Mouse (Mus musculus) stomach, embryonic 15.5 days (tissue): ENCODE measurements around the gene Zbtb16. TPM values are rescaled to one million over a fixed set of nuclear protein-coding genes. Genes with fewer than 3 reads are reported as not detected.
A peak's percentile ranks its signal among the peaks of the same experiment; 100 is the strongest.

Experiments
- ATAC-seq: fragments of 200-750 bp; cut with Nextera tagmentation; 2 replicates; pipeline ENCODE4 v1.8.0; 2017; ENCODE audit warnings: low read depth, moderate number of reproducible peaks, moderate TSS enrichment; ENCODE audit not compliant: insufficient read depth, low FRiP score
- H3K27ac ChIP-seq: fragments of 300-500 bp; sonication (generic); 2 replicates; pipeline ENCODE4 v1.5.1; 2015; ENCODE audit warnings: mild to moderate bottlenecking, inconsistent platforms
- H3K27me3 ChIP-seq: fragments of 300-500 bp; sonication (generic); replicated peaks from 2 replicates; pipeline ENCODE4 v1.6.1; 2015; ENCODE audit warnings: inconsistent platforms
- H3K36me3 ChIP-seq: fragments of 300-500 bp; sonication (generic); 2 replicates; pipeline ENCODE4 v1.6.1; 2015; ENCODE audit warnings: inconsistent platforms
- H3K4me1 ChIP-seq: fragments of 300-500 bp; sonication (generic); 2 replicates; pipeline ENCODE4 v1.6.1; 2015; ENCODE audit warnings: inconsistent platforms
- H3K4me2 ChIP-seq: fragments of 300-500 bp; sonication (generic); 2 replicates; pipeline ENCODE4 v1.6.1; 2015; ENCODE audit warnings: mild to moderate bottlenecking, inconsistent platforms
- H3K4me3 ChIP-seq: fragments of 300-500 bp; sonication (generic); replicated peaks from 2 replicates; pipeline ENCODE4 v1.5.1; 2015; ENCODE audit warnings: inconsistent platforms
- H3K9ac ChIP-seq: fragments of 300-500 bp; sonication (generic); 2 replicates; pipeline ENCODE4 v1.6.1; 2015; ENCODE audit warnings: inconsistent platforms
- H3K9me3 ChIP-seq: fragments of 300-500 bp; sonication (generic); 2 replicates; pipeline ENCODE4 v1.6.1; 2016; ENCODE audit warnings: inconsistent platforms
- WGBS: fragments of 180-500 bp; shearing (Covaris S2); methylation state at CpG from one replicate; pipeline ENCODE4 v1.1.7; 2015; 5-methylcytosine and 5-hydroxymethylcytosine counted together
- polyA plus RNA-seq: library from polyadenylated mRNA; unstranded; fragments of >200 nt; fragmentation: Nextera tagmentation; extraction: Ambion mirVana; gene quantifications from 2 replicates; pipeline ENCODE4 v1.2.1, GENCODE M21; 2015

Zbtb16 gene
- polyA plus RNA-seq, 1 experiment from 2014 or later, result 3.9 TPM

DNA sequence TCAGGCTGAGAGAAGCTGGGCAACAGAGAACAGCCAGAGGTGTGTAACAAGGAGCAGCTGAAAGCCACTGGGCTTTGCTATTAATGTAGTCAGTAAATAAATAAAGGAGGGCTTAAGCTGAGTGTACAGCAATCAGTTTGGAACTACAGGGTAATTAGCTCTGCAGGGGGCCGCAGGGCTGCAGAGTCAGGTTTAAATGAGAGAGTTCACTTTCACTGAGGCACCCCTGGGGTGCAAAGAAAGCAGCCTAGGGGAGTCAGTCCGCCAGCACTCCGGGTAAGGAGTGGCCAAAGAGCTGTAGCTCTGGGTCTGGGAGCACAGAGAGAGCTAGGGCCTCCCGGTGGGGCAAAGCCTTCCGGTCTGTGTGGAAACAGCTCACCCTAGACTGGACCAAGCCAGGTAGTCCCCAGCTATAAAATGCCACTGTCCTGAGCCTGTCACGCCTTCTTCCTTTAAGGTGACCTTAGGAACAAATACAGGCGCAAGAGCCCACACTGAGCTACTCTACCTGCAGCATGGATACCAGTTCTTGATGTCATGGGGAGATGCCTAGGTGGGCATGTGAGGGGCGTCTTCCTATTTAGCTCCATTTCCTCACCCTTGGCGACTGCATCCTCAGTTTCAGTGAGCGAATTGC, 188.3 kb downstream of the Zbtb16 start:
- WGBS, result 49% methylated on average over 10 of the region's 10 CpGs
- no peak for ATAC-seq
- H3K4me2 ChIP-seq, result no peak overlapping the region
- no peaks in the 10 kb centered on the region for H3K9me3 ChIP-seq
- peaks cover 13% of the 10 kb centered on the region for H3K4me1 ChIP-seq
- no peak overlapping the region for H3K27ac ChIP-seq
- no peak overlapping the region for H3K4me3 ChIP-seq
- H3K9ac ChIP-seq, result no peak overlapping the region
- no peaks in the 10 kb centered on the region for H3K36me3 ChIP-seq
- peaks cover 6% of the 10 kb centered on the region; the same call in 1 of the 2 replicates for H3K27me3 ChIP-seq

DNA sequence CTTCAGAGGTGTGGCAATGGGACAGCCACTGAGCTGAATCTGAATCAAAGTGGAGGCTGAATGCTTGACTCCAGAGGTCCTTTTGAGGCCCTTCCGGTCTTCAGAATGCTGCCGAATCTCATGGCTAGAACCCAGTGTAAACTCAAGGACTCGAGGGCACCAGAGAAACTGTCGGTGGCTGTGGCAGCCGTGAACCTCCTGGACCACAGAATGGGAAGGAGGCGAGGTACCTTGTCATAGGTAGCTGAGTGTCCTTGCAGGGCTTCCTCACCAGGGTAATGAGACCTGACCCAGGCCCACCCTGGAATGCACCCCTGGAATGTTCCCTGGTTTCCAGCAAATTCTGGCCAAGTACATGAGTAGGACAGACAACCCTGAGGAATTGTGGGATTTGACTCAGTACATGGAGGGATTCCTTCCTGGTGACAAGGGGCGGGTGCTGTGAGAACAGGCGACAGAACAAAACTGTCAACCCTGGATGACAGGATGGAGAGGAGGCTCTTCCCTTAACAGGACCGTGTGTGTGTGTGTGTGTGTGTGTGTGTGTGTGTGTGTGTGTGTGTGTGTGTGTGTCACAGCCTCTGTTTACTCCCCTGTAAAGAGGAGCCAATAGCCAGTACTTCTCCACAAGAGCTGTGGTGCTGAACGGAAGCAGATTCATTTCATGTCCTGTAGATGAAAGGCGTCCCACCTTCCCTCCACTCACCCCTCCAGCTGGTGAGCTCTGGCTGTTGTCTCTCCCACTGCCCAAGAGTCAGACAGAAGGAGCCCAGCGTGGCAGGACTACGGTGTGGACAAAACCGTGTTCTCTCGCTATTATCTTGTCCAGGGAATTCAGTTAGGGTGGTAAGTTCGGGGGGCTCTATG, 189.0 kb downstream of the Zbtb16 start:
- no peaks in the 10 kb centered on the region for H3K9me3 ChIP-seq
- WGBS, result 63% methylated on average over 16 of the region's 16 CpGs
- H3K36me3 ChIP-seq, result no peaks in the 10 kb centered on the region
- H3K27ac ChIP-seq, result no peak overlapping the region
- H3K4me2 ChIP-seq, result no peak overlapping the region
- H3K27me3 ChIP-seq, result peaks cover 6% of the 10 kb centered on the region; the same call in 1 of the 2 replicates
- H3K4me3 ChIP-seq, result no peak overlapping the region
- peaks cover 13% of the 10 kb centered on the region for H3K4me1 ChIP-seq
- no peak overlapping the region for H3K9ac ChIP-seq
- no peak for ATAC-seq

DNA sequence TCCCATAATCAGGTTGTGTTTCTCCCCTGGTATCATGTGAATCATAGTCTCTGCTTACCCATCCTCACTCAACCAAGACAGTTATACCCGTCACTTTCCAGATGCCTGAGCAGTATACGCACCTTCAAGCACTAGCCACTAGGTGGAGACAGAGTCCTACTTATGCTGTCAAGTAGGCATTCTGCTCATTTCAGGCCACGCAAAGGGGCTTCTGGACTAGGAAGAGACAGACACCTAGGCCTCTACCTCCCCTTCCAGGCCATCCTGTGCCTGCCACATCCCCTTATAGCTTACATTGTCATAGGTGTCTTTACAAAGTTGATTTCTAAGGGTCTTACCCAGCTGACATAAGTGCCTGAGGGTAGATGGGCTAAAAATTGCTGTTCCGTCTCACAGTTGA, 189.8 kb downstream of the Zbtb16 start:
- peaks cover 6% of the 10 kb centered on the region; the same call in 1 of the 2 replicates for H3K27me3 ChIP-seq
- 25% methylated on average over 4 of the region's 4 CpGs for WGBS
- no peak overlapping the region for H3K4me3 ChIP-seq
- H3K9ac ChIP-seq, result no peak overlapping the region
- H3K27ac ChIP-seq, result no peak overlapping the region
- ATAC-seq, result no peak
- peaks cover 13% of the 10 kb centered on the region for H3K4me1 ChIP-seq
- no peak overlapping the region for H3K4me2 ChIP-seq
- no peaks in the 10 kb centered on the region for H3K9me3 ChIP-seq
- H3K36me3 ChIP-seq, result no peaks in the 10 kb centered on the region

DNA sequence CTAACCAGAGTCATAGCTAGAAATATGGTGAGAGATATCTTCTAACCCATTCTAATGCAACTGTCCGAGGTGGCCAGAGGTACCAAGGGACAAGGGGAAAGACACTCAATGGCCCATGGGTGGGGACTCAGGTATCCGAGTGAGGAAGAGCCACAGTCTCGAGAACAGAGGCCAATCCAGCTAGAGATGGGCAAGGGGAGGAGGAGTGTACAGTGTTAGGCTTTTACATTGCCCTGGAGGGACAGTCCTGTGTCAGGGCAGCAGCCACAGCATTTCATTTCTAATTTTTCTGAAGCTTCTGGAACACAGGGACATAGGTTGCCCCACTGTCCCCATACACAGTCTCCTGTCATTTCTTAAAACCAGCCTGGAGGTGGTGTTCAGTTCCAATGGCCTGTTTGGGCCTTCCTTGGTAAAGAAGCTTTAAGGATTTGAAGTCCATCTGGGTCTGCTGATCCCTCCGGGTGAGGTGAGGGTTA, 190.3 kb downstream of the Zbtb16 start:
- H3K9me3 ChIP-seq, result no peaks in the 10 kb centered on the region
- 56% methylated on average over 4 of the region's 4 CpGs for WGBS
- H3K4me2 ChIP-seq, result no peak overlapping the region
- H3K27me3 ChIP-seq, result peaks cover 6% of the 10 kb centered on the region; the same call in 1 of the 2 replicates
- ATAC-seq, result no peak
- no peak overlapping the region for H3K27ac ChIP-seq
- peaks cover 13% of the 10 kb centered on the region for H3K4me1 ChIP-seq
- H3K9ac ChIP-seq, result no peak overlapping the region
- no peaks in the 10 kb centered on the region for H3K36me3 ChIP-seq
- no peak overlapping the region for H3K4me3 ChIP-seq

DNA sequence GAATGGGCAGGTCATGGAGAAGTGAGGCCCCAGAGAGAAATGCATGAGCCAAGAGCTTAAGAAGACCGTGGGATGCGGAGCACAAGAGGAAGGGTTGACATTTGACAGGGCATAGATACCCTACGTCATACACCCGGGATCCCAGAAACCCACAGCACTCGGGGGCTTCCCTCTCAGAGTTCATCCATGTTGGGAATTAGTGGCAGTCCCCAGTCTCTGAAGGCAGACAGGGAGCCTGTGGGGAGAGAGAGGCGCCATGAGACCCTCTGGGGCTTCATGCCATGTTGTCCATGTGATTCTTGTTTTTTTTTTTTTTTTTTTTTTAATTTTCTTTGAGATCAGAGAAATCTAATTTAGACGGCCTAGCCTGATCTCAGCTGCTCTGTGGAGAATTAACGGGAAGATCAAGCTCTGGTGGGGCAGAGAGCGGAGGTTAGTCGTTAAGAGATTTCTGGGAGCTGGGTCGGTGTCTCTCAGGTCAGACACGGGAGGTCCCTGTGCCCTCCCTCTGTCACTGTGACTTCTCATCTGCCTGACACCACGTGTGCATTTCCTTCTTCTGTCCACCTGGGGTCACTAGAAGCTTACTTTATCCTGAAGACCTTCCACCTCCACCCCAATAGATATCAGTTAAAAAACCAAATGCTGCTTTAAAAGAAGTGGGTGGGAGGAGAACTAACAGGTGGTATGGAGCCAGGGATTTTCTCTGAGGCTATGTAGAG, 190.9 kb downstream of the Zbtb16 start:
- Histone ChIP-seq H3K4me3 (no peak overlapping the region), H3K9me3 (no peaks in the 10 kb centered on the region), H3K4me1 (peaks cover 13% of the 10 kb centered on the region), H3K9ac (no peak overlapping the region), H3K27ac (no peak overlapping the region), H3K27me3 (peaks cover 6% of the 10 kb centered on the region; the same call in 1 of the 2 replicates), H3K4me2 (no peak overlapping the region), H3K36me3 (no peaks in the 10 kb centered on the region)
- ATAC-seq, result no peak
- 45% methylated on average over 13 of the region's 13 CpGs for WGBS

DNA sequence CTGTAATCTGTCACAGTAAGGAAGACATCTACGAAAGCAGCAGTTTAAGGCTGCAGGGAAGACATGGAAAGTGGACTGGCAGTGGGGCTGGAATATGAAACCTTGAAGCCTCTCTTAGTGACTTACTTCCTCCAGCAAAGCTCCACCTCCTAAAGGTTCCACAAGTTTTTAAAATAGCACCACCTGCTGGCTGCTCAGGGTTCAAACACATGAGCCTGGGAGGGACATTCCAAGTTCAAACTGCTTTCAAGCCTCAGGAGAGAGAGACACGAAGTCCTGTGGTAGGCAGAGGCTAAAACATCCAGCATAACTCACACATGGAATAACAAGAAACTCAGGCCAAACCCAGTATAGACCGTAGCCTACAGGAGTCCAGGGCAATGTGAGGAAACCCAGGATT, 191.6 kb downstream of the Zbtb16 start:
- 81% methylated on average over 3 of the region's 3 CpGs for WGBS
- ATAC-seq, result no peak
- Histone ChIP-seq H3K9me3 (no peaks in the 10 kb centered on the region), H3K4me1 (peaks cover 10% of the 10 kb centered on the region), H3K4me2 (no peak overlapping the region), H3K9ac (no peak overlapping the region), H3K27ac (no peak overlapping the region), H3K27me3 (peaks cover 6% of the 10 kb centered on the region; the same call in 1 of the 2 replicates), H3K36me3 (no peaks in the 10 kb centered on the region), H3K4me3 (no peak overlapping the region)

DNA sequence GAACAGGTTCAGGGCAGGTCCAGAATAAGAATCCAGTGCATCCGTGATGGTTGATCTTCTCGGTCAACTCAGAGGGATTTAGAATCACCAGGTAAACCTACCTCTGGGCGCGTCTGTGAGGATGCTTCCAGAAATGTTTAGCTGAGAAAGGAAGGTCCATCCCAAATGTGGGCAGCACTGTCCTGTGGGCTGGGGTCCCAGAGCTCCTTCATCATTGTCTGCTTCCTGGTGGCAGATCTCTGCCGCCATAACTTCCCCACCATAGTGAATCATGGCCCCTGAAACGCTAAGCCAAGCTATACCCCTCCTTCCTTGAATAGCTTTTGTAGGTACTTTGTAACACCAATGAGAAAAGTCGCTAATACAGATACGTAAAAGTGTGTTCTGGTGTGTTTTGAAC, 194.4 kb downstream of the Zbtb16 start:
- no peak for ATAC-seq
- 92% methylated on average over 8 of the region's 8 CpGs for WGBS
- Histone ChIP-seq H3K27me3 (no peaks in the 10 kb centered on the region), H3K27ac (no peak overlapping the region), H3K4me2 (no peak overlapping the region), H3K9me3 (no peaks in the 10 kb centered on the region), H3K4me3 (no peak overlapping the region), H3K4me1 (no peaks in the 10 kb centered on the region), H3K36me3 (no peaks in the 10 kb centered on the region), H3K9ac (no peak overlapping the region)

DNA sequence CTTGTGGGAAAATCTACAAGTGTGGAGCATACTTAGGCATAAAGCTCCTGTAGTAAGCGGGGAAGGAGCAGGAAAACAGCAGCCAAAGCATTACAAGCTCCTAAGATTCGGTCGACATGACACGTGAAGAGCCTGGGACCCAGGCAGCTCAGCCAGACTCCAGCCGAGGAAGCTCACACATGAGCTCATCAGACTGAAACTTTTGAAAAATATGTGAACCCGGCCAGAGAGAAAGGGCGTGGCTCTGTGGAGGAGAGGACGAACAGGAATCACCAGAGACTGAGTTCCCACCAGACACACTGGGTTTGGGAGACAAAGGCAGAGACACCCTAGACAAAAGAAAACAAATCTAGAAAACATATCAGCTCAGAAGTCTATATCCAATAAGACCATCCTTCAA, 195.1 kb downstream of the Zbtb16 start:
- ATAC-seq, result no peak
- 69% methylated on average over 8 of the region's 8 CpGs for WGBS
- Histone ChIP-seq H3K9ac (no peak overlapping the region), H3K9me3 (no peaks in the 10 kb centered on the region), H3K27ac (no peak overlapping the region), H3K4me2 (no peak overlapping the region), H3K4me1 (no peaks in the 10 kb centered on the region), H3K4me3 (no peak overlapping the region), H3K27me3 (no peaks in the 10 kb centered on the region), H3K36me3 (no peaks in the 10 kb centered on the region)

DNA sequence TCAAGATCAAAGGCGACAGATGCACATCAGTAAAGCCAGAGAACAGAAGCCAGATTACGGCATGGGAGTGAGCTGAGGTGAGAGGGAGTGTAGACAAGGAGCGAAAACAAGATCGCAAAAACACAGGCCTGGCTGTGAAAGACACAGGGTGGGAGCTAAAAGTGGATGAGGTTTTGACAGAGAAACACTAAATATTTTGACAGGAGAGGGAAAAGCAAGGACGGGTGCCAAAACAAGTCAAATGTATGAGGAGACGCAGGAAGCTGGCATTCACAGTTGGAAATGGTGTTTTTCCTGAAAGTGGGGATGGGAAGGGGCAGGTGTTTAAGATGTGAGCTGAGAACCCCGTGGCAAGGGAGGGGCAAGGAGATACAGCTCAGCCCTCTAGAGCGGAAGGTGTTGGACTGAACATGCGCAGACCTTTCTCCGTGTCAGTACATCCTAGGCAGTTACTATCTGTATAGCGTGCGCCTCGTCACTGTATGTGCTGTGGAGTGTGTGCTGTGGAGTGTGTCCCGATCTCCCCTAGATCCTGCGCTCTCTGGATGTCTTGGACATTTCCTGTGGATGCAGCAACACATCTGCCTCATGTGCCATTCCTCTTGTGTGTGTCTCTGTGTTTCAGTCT, 197.7 kb downstream of the Zbtb16 start:
- H3K27ac ChIP-seq, result no peak overlapping the region
- H3K9me3 ChIP-seq, result no peaks in the 10 kb centered on the region
- no peaks in the 10 kb centered on the region for H3K36me3 ChIP-seq
- WGBS, result 60% methylated on average over 15 of the region's 15 CpGs
- no peak overlapping the region for H3K4me2 ChIP-seq
- no peaks in the 10 kb centered on the region for H3K27me3 ChIP-seq
- H3K4me3 ChIP-seq, result no peak overlapping the region
- H3K4me1 ChIP-seq, result no peaks in the 10 kb centered on the region
- ATAC-seq, result no peak
- no peak overlapping the region for H3K9ac ChIP-seq

DNA sequence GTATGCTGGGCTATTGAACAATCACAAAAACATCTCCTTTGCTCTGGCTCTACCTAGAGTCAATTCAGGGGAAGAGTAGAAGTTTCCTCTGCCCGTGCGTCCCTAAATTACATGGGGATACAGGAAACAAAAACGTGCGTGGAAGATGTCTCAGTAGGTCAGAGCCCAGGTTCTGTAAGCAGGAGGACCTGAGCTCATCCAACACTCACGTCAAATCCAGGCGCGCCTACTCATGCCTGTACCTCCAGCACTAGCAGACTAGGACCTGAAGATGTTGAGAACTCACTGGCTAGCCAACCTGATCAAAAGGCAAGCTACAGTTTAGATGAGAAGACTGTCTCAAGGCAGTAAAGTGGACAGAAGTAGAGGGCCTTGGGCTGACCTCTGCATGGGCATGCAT, 198.9 kb downstream of the Zbtb16 start:
- Histone ChIP-seq H3K4me1 (no peaks in the 10 kb centered on the region), H3K9ac (no peak overlapping the region), H3K36me3 (no peaks in the 10 kb centered on the region), H3K27ac (no peak overlapping the region), H3K4me3 (no peak overlapping the region), H3K4me2 (no peak overlapping the region), H3K27me3 (no peaks in the 10 kb centered on the region), H3K9me3 (no peaks in the 10 kb centered on the region)
- no peak for ATAC-seq
- 88% methylated on average over 7 of the region's 7 CpGs for WGBS

DNA sequence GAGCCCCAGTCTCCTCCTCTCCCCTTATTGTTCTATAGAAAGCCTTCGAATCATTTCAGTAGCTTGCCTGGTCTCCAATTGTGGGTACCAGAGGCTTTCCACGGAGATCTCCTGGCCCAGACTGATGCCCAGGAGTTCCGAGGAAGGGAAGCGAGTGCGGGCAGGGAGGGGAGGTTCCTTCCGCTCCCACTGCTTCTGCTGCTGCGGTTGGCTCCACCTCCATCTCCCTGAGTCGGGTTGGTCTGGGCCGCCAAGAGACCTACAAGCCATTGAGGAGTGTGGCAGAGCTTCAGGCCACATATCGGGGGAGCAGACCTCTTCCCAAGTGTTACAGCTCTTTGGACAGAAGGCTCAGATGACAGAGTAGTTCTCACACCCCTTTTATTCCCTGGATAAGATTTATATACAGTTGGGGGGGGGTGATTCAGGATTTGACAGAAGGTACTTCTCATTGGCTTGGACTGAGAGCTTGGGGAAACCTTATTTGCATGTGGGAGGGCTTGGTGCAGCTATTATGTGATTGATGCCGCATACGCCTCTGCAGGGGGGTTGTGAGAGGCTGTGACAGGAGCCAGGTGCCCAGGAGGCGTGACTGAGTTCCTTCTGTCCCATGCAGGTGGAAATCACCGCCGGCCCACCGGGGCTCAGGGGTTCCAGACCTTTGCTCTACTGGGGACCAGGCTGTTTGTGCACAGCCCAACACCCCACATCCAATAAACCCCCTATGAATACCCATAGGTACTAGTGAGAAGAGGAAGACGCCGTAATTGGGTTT, 200.3 kb downstream of the Zbtb16 start:
- Histone ChIP-seq H3K27ac (no peak overlapping the region), H3K36me3 (no peaks in the 10 kb centered on the region), H3K27me3 (no peaks in the 10 kb centered on the region), H3K9me3 (no peaks in the 10 kb centered on the region), H3K4me2 (0 out of 2 replicates have a peak overlapping the region, but pooled peaks have one; percentile 14), H3K4me1 (no peaks in the 10 kb centered on the region), H3K4me3 (no peak overlapping the region), H3K9ac (no peak overlapping the region)
- WGBS, result 32% methylated on average over 18 of the region's 18 CpGs
- ATAC-seq, result no peak
